Mouse (Mus musculus): ENCODE data around the gene Ptprb.

The Ptprb gene

DNA sequence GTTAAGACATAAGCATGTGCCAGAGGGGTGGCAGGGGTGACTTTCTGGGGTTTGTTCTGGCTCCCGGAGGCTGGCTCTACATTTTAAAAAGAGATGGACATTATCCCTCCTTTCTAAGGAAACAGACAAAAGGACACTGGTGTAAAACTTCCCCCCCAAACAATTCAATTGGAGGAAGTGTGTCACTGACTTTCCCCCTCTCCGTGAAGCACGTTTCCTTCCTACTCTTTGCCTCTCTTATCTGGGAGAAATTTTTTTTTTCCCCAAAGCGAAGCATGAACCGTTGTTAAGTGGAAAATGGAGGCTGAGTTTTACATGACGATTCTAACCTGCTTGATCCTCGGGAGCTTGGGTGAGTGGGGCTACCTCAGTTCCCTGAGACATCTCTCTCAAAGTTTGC lies at the start of gene Ptprb:
Ptprb (plus strand) TSS at position 244 of the 400 bp plus-strand sequence.
- no peak for DNase-seq (ENCODE audit: low spot score in 2 of 2)

DNA sequence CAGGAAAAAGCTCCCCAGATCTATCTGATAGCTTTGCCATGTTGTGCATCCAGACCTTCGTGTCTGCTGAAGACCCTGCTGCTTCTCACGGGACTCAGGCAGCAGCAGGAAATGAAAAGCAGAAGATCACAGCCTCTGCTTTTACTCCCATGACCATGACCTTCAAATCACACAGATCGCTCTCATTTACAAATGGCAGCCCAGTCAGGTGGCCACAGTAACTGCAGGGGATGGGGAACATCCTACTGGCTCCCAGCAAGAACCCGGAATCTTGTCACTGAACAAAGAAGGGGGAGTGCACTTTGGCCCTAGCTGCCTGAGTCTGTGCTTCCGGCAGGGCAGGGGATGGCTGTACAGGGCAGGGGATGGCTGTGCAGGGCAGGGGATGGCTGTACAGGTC lies 40.0 kb upstream of the Ptprb start:
- DNase-seq (ENCODE audit: low spot score in 2 of 2) = no peak

DNA sequence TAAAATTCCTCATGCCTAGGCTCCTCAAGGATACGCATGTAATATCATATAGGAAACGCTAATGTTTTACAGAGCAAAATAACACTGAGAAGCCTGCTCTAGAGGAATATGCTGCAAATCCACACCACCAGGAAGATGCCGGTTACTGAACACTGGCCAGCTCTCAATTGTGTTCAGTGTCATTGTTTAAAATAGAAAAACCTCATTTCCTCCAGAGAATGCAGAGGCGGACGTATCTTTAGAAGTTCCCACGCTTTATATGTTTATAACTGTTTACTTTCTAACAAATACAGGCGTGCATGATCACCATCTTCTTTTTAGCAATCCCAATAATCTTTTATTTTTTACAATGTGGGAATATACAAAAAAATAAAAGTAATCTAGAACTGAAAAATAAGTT lies 33.1 kb upstream of the Ptprb start:
- no peak for DNase-seq (ENCODE audit: low spot score in 2 of 2)

DNA sequence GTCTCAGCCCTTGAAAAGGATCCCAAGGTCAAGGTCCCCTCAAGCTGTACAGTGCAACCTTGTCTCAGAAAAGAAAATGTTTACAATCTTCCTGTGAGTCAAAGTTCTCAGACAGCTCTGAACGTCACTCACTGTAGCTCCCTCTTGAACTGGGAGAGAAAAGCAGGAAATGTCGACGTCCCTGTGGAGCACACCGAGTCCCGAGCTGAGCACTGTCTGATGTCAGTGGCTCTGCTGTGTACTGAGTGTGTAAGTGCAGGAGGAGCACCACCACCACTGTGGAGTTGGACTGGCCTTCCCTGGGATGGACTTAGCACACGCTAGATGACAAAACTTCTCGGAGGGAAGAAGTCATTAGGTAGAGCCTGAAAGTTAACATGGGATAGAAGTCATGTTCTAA lies 31.9 kb upstream of the Ptprb start:
- DNase-seq (ENCODE audit: low spot score in 2 of 2) = no peak

DNA sequence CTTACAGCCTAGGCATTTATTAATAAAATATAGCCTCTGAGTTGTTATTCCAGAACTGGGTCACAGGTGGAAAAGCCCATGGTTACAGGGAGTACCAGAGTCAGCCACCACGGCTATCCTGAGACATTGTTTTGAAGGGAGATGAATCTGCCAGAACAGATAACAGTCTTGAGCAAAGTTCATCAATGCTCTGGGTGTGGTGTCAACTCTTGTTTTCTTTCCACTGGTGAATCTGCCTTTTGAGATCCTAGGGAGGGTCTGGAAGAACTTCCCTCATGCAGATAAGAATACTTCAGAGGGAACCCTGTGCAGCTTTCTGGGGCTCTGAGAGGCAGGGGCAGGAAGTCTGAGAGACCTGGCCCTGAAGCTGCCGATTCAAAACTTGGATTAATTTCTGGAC lies 29.7 kb upstream of the Ptprb start:
- DNase-seq (ENCODE audit: low spot score in 2 of 2) = no peak

DNA sequence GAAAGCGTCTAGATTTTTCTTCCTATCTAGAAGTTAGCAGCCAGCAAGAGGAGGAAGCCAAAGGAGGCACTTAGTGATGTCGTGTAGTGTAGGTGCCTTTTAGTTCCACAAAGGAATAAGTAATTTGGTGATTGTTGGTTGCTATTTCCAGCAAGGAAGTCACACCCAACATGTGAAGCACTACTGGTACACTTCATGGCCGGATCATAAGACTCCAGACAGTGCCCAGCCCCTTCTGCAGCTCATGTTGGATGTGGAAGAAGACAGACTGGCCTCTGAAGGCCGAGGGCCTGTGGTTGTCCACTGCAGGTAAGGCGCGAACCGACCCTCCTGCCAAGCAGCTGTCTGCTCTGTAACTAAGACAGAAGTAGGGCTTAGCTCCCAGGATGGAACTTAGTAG lies 22.7 kb upstream of the Ptprb start:
- no peak for DNase-seq (ENCODE audit: low spot score in 2 of 2)

DNA sequence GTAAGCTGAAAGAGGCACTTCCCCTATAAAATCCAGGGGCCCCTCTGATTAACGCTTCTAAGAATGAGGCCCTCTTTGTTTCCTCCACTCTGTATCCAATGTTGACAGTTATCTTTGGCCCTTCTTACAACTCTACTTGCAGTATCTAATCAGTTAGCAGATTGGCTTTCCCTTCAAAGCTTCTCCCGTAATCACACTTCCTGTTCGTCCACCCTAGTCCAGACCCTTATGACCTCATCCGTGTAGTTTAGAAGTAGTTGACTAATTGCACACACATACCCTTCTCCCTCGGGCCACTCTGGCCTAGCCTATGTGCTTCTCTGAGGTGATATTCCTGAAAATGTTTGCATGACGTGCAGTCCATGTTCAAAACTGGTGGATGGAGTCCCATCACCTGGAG lies 21.4 kb upstream of the Ptprb start:
- no peak for DNase-seq (ENCODE audit: low spot score in 2 of 2)

DNA sequence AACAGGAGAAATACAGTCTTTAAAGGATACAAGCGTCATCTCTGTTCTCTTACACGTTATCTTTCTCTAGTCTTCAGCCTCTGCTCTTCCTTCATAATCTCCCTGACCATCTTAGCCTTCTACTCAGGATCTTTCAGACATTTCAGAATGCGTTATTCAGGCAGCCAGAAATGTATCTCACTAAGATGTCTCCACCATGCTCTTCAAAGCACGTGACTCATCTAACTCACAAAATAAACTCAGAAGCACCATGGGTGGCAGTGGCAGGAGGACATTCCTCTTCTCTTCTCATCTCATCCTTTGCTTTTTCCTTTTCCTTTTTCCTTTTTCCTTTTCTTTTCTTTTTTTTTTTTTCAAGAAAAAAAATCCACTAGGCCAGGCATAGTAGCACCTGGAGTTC lies 16.0 kb upstream of the Ptprb start:
- DNase-seq (ENCODE audit: low spot score in 2 of 2) = no peak

DNA sequence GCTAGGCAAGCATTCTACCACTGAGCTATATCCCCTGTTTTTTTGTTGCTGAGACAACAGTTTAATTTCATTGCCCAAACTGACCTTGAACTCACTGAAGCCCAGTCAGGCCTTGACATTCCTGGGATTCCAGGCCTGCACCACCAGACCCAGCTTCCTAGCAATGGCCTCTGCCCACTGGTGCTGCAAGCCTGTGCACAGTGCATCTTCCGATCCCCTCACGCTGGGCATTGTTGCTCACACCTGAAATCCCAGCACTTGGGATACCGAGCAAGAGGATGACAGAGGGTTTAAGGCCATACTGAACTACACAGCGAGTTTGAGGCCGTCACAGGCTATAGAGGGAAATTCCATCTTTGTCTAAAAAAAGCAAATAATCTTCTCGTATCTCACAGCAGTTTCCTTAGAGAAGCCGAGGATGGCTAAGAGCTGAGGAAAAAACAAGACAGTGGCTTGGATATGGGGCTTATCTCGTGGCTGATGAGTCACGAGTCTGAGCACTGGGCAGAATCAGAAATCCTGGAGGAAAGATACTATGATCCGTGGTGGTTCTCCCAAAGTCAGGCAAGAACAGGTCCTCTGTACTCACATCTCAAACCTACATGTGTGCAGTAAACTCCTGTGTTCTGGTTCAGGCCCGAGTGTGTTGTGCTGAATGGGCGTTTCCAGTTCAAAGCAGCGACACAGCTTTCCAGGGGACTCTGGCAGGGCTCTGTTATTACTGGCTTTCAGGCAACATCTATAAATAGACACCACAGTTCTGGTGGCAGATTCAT lies 14.5 kb upstream of the Ptprb start:
- DNase-seq (ENCODE audit: low spot score in 2 of 2) = peak; percentile 22 to 39

DNA sequence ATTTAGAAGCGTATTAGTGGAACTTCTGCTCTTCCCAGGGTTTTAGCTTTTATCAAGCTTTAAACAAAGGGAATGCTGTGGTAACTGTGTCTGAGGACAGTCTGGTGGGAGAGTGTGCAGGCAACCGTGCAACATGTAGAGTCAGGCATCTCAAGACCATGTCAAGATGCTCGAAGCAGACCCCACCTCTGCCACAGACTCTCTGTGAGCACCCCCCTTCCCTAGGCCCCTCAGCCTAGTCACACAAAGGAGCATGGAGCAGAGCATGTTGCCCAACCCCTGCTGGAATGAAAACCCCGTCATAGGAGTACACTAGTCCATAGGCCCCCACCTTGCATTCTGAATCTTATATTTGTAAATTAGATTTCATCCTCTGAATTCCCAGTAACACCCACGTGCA lies 13.8 kb upstream of the Ptprb start:
- no peak for DNase-seq (ENCODE audit: low spot score in 2 of 2)

DNA sequence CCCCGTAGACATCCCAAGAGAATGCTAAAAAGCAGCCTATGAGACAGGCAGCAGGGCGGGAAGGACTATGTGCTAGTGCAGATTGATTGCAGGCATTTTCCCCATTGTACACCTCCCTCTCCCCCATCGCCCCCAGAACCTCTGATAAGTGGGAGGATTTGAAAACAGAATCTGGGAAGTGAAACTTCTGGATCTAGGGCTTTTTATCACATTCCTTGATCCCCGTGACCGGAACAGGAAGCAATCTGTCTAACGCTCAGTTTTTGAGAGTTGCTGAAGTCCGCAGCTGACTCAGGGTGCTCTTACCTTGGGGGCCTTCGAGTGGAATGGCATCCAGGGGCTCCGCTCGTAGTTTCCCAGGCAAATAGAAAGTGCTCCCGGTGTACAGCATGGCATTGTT lies 10.8 kb upstream of the Ptprb start:
- no peak for DNase-seq (ENCODE audit: low spot score in 2 of 2)

DNA sequence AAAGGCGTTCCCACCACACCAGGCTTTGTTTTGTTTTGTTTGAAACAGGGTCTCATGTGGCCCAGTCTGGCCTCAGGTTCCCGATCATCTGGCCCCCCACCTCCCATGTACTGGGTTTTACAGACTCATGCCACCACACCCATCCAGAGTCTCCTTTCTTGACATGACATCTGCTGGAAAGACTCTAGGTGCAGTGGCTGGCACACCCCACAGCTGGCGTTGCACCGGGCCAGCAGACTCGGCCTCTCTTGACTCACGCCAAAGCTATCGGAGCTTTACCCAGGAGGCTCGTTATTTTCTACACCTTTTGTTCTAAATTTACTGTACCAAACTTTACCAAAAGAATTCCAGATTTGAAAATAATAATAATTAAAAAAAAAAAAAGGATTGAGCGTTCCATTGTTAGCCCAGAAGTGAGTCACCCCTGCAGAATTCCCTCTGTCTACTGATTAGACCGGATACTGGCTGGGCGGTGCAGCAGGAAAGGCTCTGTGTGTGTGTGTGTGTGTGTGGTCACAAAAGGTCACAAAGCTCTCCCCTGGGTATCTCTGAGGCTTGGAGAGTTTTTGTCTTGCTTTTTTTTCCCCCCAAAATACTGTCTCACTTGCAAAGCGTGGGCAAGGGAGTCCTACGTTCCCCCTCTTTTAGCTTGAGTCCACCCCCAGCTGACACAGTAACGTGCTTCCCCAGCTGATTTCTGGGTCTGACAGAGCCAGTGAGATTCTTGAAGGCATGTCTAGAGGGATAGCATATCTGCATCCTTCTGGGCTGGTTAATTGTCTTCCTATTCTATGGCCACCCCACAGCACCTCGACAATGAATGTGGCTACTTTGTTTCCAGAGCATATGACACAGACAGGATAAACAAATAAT lies 8.5 kb upstream of the Ptprb start:
- no peak for DNase-seq (ENCODE audit: low spot score in 2 of 2)

DNA sequence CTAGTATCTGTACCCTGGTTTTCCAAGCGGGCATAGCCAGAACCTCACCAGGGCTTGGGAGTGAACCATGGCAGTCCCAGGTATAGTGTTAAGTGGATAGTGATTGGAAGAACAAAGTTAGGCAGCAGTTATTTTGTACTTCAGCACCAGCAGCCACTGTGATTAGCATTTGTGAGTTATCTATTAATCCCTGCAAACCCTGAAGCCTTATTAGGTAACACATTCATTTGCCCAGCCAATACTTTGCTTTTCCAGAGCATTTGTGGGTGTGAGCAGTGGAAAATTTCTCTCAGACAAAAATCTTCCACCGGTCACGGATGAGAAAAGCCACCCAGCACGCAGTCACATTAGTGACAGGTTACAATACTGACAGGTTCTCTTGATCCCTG lies 7.9 kb upstream of the Ptprb start:
- DNase-seq (ENCODE audit: low spot score in 2 of 2) = no peak

DNA sequence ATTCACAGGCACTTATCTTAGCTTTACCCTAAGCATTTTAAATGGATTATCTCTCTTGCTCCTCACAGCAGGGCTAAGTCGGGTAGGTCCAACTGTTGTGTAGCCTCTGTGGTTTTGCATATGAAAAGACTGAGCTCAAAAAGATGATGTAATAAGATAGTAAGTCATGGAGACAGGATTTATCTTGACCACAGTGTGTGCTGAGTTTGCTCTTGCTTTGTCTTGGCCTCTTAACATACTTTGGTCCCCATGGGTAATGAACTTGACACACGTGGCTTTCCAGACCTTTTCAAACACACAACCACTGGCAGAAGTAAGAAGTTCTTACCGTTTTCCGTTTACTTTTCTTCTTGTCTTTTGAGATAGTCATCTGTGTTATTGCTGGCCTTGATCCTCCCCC lies 7.0 kb upstream of the Ptprb start:
- DNase-seq (ENCODE audit: low spot score in 2 of 2) = no peak

DNA sequence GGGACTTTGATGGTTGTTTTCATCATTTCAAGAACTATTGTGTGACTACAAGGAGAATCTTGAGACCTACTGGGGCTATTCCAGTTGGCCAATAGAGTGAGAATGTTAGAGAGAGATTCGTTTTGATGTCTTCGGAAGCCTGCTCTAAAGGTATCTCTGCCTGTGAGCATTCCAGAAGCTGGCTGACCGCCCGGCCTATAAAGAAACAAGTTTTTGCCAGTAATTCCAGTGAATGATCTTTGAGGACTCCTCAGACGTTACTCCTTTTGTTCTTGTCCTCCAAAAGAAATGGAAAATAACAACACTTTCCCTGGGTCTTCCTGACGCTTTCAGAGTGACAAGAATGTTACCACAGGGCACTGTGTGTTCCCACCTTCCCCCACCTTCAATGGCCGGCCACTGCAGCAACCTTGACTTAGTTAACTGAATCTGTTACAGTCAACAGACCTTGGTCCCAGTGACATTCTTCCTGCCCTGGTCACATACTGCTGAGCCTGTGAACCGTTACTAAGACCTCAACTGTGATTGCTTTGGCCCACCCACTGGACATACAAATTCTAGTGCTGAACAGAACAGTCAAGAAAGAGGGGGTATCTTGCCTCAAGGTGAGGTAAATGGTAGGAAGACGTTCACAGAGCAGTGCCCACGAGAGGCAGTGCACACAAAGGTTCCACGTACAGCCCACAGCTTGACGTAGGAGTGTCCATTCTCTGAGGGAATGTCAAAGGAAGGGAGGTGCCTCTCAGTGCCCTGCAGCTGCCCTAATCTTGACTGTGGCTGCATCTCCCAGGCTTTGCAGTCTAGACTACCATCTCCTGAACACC lies 4.5 kb upstream of the Ptprb start:
- DNase-seq (ENCODE audit: low spot score in 2 of 2) = no peak

DNA sequence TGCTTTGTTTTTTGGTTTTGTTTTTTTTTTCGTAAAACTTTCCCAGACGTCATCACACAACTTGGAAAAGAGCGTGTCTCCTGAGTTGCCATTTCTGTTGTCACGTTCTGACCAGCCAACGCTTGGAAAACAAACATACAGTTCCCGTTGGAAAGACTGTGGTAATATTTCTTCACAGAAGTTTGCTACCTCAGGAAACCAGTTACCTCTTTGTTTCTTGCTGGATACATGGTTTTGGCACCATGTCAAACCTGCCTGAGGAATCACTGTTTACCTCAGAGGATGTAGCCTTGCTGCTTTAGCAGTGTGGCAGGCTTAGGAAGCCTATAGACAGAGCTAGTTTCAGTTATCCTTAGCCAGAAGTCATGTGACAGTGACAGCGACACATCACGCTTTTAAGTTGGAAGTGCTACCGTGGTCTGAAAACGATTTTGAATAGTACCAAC lies 3.8 kb upstream of the Ptprb start:
- DNase-seq (ENCODE audit: low spot score in 2 of 2) = no peak

DNA sequence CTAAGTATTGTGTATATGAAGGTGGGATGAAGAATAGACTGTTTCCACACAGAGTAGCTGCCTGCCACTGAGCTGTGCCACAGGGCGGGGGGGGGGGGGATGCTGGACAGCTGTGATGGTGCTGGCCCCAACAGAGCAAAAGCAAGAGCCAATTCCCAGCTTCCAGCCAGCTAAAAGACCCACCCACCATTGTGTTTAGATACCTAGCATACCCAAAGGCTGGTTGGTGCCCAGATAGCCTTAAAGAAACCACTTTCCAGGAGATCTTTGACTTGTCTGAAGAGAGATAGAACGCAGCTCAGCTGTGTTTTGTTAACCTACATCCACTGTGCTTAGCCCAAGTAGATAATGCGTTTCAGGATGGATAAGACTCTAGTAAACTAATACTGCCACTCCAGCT lies 3.2 kb upstream of the Ptprb start:
- no peak for DNase-seq (ENCODE audit: low spot score in 2 of 2)

DNA sequence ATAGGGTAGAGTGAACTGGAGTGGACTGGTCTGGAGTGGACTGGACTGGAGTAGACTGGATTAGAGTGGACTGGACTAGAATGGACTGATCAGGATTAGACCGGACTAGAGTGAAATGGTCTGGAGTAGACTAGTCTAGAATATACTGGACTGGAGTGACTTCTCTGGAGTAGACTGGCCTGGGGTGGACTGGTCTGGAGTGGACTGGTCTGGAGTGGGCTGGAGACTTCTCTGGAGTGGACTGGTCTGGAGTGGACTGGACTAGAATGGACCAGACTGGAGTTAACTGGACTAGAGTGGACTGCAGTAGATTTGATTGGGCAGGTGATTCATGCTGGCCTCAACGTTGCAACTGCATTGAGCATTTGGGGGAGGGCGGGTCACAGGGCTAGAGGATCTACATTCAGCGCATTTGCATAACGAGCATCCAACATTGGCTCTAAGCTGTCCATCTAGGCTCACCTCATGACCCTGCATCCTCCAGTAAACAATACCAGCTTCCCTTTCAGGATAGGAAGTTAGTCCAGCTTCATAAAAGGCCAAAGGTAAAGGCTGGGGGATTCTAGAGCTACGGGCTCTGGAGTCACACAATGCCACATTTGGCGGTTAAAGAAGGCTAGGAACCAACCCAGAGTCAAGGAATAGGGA lies 11.5 kb downstream of the Ptprb start:
- DNase-seq (ENCODE audit: low spot score in 2 of 2) = no peak

DNA sequence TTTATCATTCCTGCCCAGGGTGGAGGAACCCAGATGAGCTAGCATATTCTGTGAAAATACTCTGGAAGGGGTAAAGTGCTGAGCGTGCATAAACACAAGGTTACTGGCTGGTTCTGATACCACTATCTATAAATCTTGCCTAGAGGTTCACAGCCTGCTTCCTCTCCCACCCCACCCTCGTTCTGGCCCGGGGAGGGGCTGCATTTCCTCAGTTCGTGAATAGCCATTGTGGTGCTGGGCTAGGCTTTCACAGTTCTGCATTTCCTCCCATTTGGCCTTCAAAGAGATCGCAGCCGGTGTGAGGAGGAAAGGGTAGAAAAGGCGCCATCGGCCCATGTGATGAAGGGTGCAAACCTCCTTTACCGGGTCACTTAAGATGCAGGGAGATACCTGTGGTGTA lies 12.8 kb downstream of the Ptprb start:
- no peak for DNase-seq (ENCODE audit: low spot score in 2 of 2)

DNA sequence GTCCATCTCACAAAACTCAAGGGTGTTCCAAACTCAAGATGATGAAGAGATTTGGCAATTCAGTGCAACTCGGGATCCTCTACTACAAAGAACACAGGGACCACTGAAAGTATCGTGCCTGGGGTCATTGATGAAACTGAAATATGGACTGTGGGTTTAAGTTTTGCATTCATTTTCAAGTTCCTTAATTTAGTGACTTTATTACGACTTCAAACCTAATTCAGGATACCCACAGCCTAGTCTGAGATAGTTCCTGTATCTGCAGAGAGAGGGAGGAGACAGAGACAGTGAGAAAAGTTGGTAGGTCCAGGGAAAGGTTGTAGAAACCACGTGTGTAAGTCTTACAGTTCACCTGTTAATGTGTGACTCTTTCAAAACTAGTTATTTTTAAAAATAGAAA lies 15.2 kb downstream of the Ptprb start:
- no peak for DNase-seq (ENCODE audit: low spot score in 2 of 2)

DNA sequence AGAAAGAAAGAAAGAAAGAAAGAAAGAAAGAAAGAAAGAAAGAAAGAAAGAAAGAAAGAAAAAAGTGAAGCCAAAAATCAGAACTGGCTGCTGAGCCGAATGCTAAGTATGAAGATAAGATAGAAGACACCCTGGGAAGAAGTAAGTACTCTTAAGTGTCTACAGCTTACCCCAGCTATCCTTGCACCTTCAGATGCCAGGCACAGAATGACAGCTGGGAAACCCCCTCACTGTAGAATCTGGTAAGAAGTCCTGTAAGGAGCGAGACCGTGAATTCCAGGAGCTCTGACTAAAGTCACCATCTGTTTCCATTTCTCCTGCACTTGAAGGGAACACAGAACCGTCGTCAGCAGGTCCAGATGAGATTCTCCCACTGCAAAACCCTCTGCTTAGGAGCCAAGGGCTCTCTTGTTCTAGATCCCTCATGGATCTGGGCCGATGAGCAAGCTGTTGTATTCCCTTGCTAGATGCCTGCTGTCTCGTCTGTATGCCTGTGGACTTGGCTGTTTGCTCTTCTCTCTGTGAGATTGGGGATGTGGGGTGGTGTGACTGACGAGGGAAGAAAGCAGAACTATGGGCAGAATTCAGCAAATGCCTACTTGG lies 15.9 kb downstream of the Ptprb start:
- DNase-seq (ENCODE audit: low spot score in 2 of 2) = peak; percentile 23 to 62
